Mouse (Mus musculus): Measurements from ENCODE around the gene Slc22a3. TPM values are rescaled to one million over a fixed set of nuclear protein-coding genes. Genes with fewer than 3 reads are reported as not detected.
A peak's percentile ranks its signal among the peaks of the same experiment; 100 is the strongest.

The Slc22a3 gene
- polyA plus RNA-seq, 1 experiment from 2014 or later, result 0.17 TPM

GRCm38 (mm10) chr17:12513107-12513923 is 5.8 kb upstream of the Slc22a3 start:
- Histone ChIP-seq H3K9me3 (ENCODE audit: control insufficient read depth, low read length) (no peaks in the 10 kb centered on the region), H3K36me3 (ENCODE audit: control insufficient read depth, insufficient read depth, low read length) (no peaks in the 10 kb centered on the region), H3K27ac (ENCODE audit: low read depth, low read length) (no peak overlapping the region), H3K27me3 (ENCODE audit: control insufficient read depth, insufficient read depth, low read length) (peaks cover 7% of the 10 kb centered on the region), H3K9ac (ENCODE audit: low read depth, low read length) (no peak overlapping the region), H3K4me2 (replicated peaks; ENCODE audit: low read depth, low read length) (no peak overlapping the region), H3K4me1 (replicated peaks; ENCODE audit: control insufficient read depth, insufficient read depth, low read length) (no peaks in the 10 kb centered on the region), H3K4me3 (ENCODE audit: low read depth, low read length) (no peak overlapping the region)
- DNase-seq (ENCODE audit: low spot score) (no peak), ATAC-seq (ENCODE audit: low FRiP score) (no peak)
- WGBS, result 81% methylated on average over 9 of the region's 9 CpGs

GRCm38 (mm10) chr17:12511193-12511592 is 3.7 kb upstream of the Slc22a3 start:
- ATAC-seq (ENCODE audit: low FRiP score), result no peak
- no peak overlapping the region for H3K4me2 ChIP-seq (replicated peaks; ENCODE audit: low read depth, low read length)
- peaks cover 29% of the 10 kb centered on the region for H3K27me3 ChIP-seq (ENCODE audit: control insufficient read depth, insufficient read depth, low read length)
- no peaks in the 10 kb centered on the region for H3K36me3 ChIP-seq (ENCODE audit: control insufficient read depth, insufficient read depth, low read length)
- H3K9me3 ChIP-seq (ENCODE audit: control insufficient read depth, low read length), result no peaks in the 10 kb centered on the region
- DNase-seq (ENCODE audit: low spot score), result no peak
- WGBS, result 85% methylated on average over 3 of the region's 3 CpGs
- no peak overlapping the region for H3K9ac ChIP-seq (ENCODE audit: low read depth, low read length)
- no peak overlapping the region for H3K4me3 ChIP-seq (ENCODE audit: low read depth, low read length)
- no peak overlapping the region for H3K27ac ChIP-seq (ENCODE audit: low read depth, low read length)
- peaks cover 2% of the 10 kb centered on the region; the same call in 1 of the 2 replicates for H3K4me1 ChIP-seq (replicated peaks; ENCODE audit: control insufficient read depth, insufficient read depth, low read length)

- Histone ChIP-seq H3K9ac (ENCODE audit: low read depth, low read length) (no peak overlapping the region), H3K36me3 (ENCODE audit: control insufficient read depth, insufficient read depth, low read length) (no peaks in the 10 kb centered on the region), H3K4me2 (replicated peaks; ENCODE audit: low read depth, low read length) (no peak overlapping the region), H3K27ac (ENCODE audit: low read depth, low read length) (no peak overlapping the region), H3K4me3 (ENCODE audit: low read depth, low read length) (no peak overlapping the region), H3K4me1 (replicated peaks; ENCODE audit: control insufficient read depth, insufficient read depth, low read length) (peaks cover 2% of the 10 kb centered on the region; the same call in 1 of the 2 replicates), H3K9me3 (ENCODE audit: control insufficient read depth, low read length) (no peaks in the 10 kb centered on the region), H3K27me3 (ENCODE audit: control insufficient read depth, insufficient read depth, low read length) (peaks cover 38% of the 10 kb centered on the region)
- 35% methylated on average over 7 of the region's 7 CpGs for WGBS
- DNase-seq (ENCODE audit: low spot score), result no peak
- no peak for ATAC-seq (ENCODE audit: low FRiP score)
Measured at GRCm38 (mm10) chr17:12508376-12508775, 872 bp upstream of the Slc22a3 start.

GRCm38 (mm10) chr17:12506903-12507563 is 471 bp downstream of the Slc22a3 start:
- 2% methylated on average over 63 of the region's 65 CpGs for WGBS
- H3K9ac ChIP-seq (ENCODE audit: low read depth, low read length), result no peak overlapping the region
- ATAC-seq (ENCODE audit: low FRiP score), result no peak
- H3K4me3 ChIP-seq (ENCODE audit: low read depth, low read length), result peak overlapping the region; percentile 21; the same call in 1 of the 2 replicates
- H3K9me3 ChIP-seq (ENCODE audit: control insufficient read depth, low read length), result no peaks in the 10 kb centered on the region
- DNase-seq (ENCODE audit: low spot score), result peak; percentile 29
- no peak overlapping the region for H3K27ac ChIP-seq (ENCODE audit: low read depth, low read length)
- no peaks in the 10 kb centered on the region for H3K36me3 ChIP-seq (ENCODE audit: control insufficient read depth, insufficient read depth, low read length)
- peaks cover 38% of the 10 kb centered on the region for H3K27me3 ChIP-seq (ENCODE audit: control insufficient read depth, insufficient read depth, low read length)
- peak overlapping the region; percentile 45 for H3K4me2 ChIP-seq (replicated peaks; ENCODE audit: low read depth, low read length)
- peaks cover 2% of the 10 kb centered on the region; the same call in 1 of the 2 replicates for H3K4me1 ChIP-seq (replicated peaks; ENCODE audit: control insufficient read depth, insufficient read depth, low read length)

GRCm38 (mm10) chr17:12505708-12506107 is 1.8 kb downstream of the Slc22a3 start:
- Histone ChIP-seq H3K9ac (ENCODE audit: low read depth, low read length) (no peak overlapping the region), H3K4me3 (ENCODE audit: low read depth, low read length) (no peak overlapping the region), H3K9me3 (ENCODE audit: control insufficient read depth, low read length) (no peaks in the 10 kb centered on the region), H3K4me2 (replicated peaks; ENCODE audit: low read depth, low read length) (no peak overlapping the region), H3K27me3 (ENCODE audit: control insufficient read depth, insufficient read depth, low read length) (peaks cover 38% of the 10 kb centered on the region), H3K36me3 (ENCODE audit: control insufficient read depth, insufficient read depth, low read length) (no peaks in the 10 kb centered on the region), H3K27ac (ENCODE audit: low read depth, low read length) (no peak overlapping the region), H3K4me1 (replicated peaks; ENCODE audit: control insufficient read depth, insufficient read depth, low read length) (peaks cover 2% of the 10 kb centered on the region; the same call in 1 of the 2 replicates)
- DNase-seq (ENCODE audit: low spot score), result no peak
- no peak for ATAC-seq (ENCODE audit: low FRiP score)
- 81% methylated on average over 6 of the region's 6 CpGs for WGBS

GRCm38 (mm10) chr17:12499426-12499825 is 8.1 kb downstream of the Slc22a3 start:
- WGBS, result 91% methylated on average over 8 of the region's 8 CpGs
- no peak overlapping the region for H3K4me2 ChIP-seq (replicated peaks; ENCODE audit: low read depth, low read length)
- no peaks in the 10 kb centered on the region for H3K9me3 ChIP-seq (ENCODE audit: control insufficient read depth, low read length)
- no peak overlapping the region for H3K27ac ChIP-seq (ENCODE audit: low read depth, low read length)
- H3K4me3 ChIP-seq (ENCODE audit: low read depth, low read length), result no peak overlapping the region
- DNase-seq (ENCODE audit: low spot score) (no peak), ATAC-seq (ENCODE audit: low FRiP score) (no peak)
- no peaks in the 10 kb centered on the region for H3K4me1 ChIP-seq (replicated peaks; ENCODE audit: control insufficient read depth, insufficient read depth, low read length)
- H3K9ac ChIP-seq (ENCODE audit: low read depth, low read length), result no peak overlapping the region
- no peaks in the 10 kb centered on the region for H3K27me3 ChIP-seq (ENCODE audit: control insufficient read depth, insufficient read depth, low read length)
- no peaks in the 10 kb centered on the region for H3K36me3 ChIP-seq (ENCODE audit: control insufficient read depth, insufficient read depth, low read length)

GRCm38 (mm10) chr17:12495558-12495957 is 11.9 kb downstream of the Slc22a3 start:
- Histone ChIP-seq H3K4me1 (replicated peaks; ENCODE audit: control insufficient read depth, insufficient read depth, low read length) (no peaks in the 10 kb centered on the region), H3K9ac (ENCODE audit: low read depth, low read length) (no peak overlapping the region), H3K27ac (ENCODE audit: low read depth, low read length) (no peak overlapping the region), H3K4me3 (ENCODE audit: low read depth, low read length) (no peak overlapping the region), H3K36me3 (ENCODE audit: control insufficient read depth, insufficient read depth, low read length) (no peaks in the 10 kb centered on the region), H3K9me3 (ENCODE audit: control insufficient read depth, low read length) (no peaks in the 10 kb centered on the region), H3K4me2 (replicated peaks; ENCODE audit: low read depth, low read length) (no peak overlapping the region), H3K27me3 (ENCODE audit: control insufficient read depth, insufficient read depth, low read length) (no peaks in the 10 kb centered on the region)
- 50% methylated on average over 3 of the region's 3 CpGs for WGBS
- no peak for DNase-seq (ENCODE audit: low spot score)
- no peak for ATAC-seq (ENCODE audit: low FRiP score)

- Histone ChIP-seq H3K4me3 (ENCODE audit: low read depth, low read length) (no peak overlapping the region), H3K4me2 (replicated peaks; ENCODE audit: low read depth, low read length) (no peak overlapping the region), H3K4me1 (replicated peaks; ENCODE audit: control insufficient read depth, insufficient read depth, low read length) (no peaks in the 10 kb centered on the region), H3K27ac (ENCODE audit: low read depth, low read length) (no peak overlapping the region), H3K9me3 (ENCODE audit: control insufficient read depth, low read length) (no peaks in the 10 kb centered on the region), H3K9ac (ENCODE audit: low read depth, low read length) (no peak overlapping the region), H3K36me3 (ENCODE audit: control insufficient read depth, insufficient read depth, low read length) (no peaks in the 10 kb centered on the region), H3K27me3 (ENCODE audit: control insufficient read depth, insufficient read depth, low read length) (no peaks in the 10 kb centered on the region)
- no peak for DNase-seq (ENCODE audit: low spot score)
- ATAC-seq (ENCODE audit: low FRiP score), result no peak
- 89% methylated on average over 12 of the region's 12 CpGs for WGBS
Measured at GRCm38 (mm10) chr17:12491591-12491990, 15.9 kb downstream of the Slc22a3 start.
